Mouse (Mus musculus) lung, embryonic 14.5 days (tissue): ENCODE results near the gene Por. TPM values are rescaled to one million over a fixed set of nuclear protein-coding genes. Genes with fewer than 3 reads are reported as not detected.

Source experiments
- ATAC-seq: fragments of 200-750 bp; cut with Nextera tagmentation; 2 replicates; pipeline ENCODE4 v1.8.0; 2017; ENCODE audit warnings: mild to moderate bottlenecking, moderate TSS enrichment, moderate library complexity; ENCODE audit not compliant: insufficient read depth
- DNase-seq: peaks from one replicate; pipeline ENCODE4 v3.0.0-alpha.2; 2015
- H3K27ac ChIP-seq: fragments of 300-500 bp; sonication (generic); 2 replicates; pipeline ENCODE4 v1.5.1; 2014; ENCODE audit warnings: low read depth, mild to moderate bottlenecking, moderate library complexity
- H3K27me3 ChIP-seq: fragments of 300-500 bp; sonication (generic); 2 replicates; pipeline ENCODE4 v1.6.1; 2014; ENCODE audit warnings: low read length, control low read depth; ENCODE audit not compliant: insufficient read depth
- H3K36me3 ChIP-seq: fragments of 300-500 bp; sonication (generic); 2 replicates; pipeline ENCODE4 v1.6.1; 2014; ENCODE audit warnings: control low read depth; ENCODE audit not compliant: insufficient read depth
- H3K4me1 ChIP-seq: fragments of 300-500 bp; sonication (generic); 2 replicates; pipeline ENCODE4 v1.6.1; 2014; ENCODE audit warnings: antibody characterized with exemption, control low read depth; ENCODE audit not compliant: insufficient read depth
- H3K4me2 ChIP-seq: fragments of 300-500 bp; sonication (generic); 2 replicates; pipeline ENCODE4 v1.6.1; 2014; ENCODE audit warnings: mild to moderate bottlenecking
- H3K4me3 ChIP-seq: fragments of 300-500 bp; sonication (generic); 2 replicates; pipeline ENCODE4 v1.5.1; 2014; ENCODE audit warnings: low read depth, low read length
- H3K9ac ChIP-seq: fragments of 300-500 bp; sonication (generic); 2 replicates; pipeline ENCODE4 v1.6.1; 2014
- H3K9me3 ChIP-seq: fragments of 300-500 bp; sonication (generic); 2 replicates; pipeline ENCODE4 v1.6.1; 2016; ENCODE audit warnings: low read depth, low read length, control low read depth
- CTCF ChIP-seq: IDR thresholded peaks from 2 replicates; pipeline ENCODE4 v1.5.1; 2016; ENCODE audit warnings: antibody characterized with exemption, low read depth
- WGBS: fragments of 180-500 bp; shearing (Covaris S2); extraction: QIAGEN DNeasy Blood & Tissue Kit; methylation state at CpG from one replicate; pipeline ENCODE4 v1.1.7; 2014; 5-methylcytosine and 5-hydroxymethylcytosine counted together
- polyA plus RNA-seq: library from polyadenylated mRNA; unstranded; fragments of >200 nt; fragmentation: Nextera tagmentation; extraction: Ambion mirVana; gene quantifications from 2 replicates; pipeline ENCODE4 v1.2.1, GENCODE M21; 2014

Gene Por
- polyA plus RNA-seq, 1 experiment from 2014 or later, result 52.7 TPM

DNA sequence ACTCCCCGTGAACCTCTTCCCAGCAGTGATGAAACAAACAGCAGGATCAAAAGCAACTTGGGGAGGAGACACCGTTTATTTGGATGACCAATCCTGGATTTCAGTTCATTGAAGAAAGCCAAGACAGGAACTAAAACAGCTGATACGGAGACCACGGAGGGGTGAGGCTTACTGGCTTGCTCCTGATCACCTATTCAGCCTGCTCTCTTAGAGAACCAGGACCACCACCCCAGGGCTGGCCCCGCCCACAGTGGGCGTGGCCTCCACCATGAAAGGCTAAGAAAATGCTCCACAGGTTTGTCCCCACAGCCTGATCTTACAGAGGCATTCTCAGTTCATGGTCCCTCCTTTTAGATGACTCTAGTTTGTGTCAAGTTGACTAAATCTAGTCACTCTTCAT, 68.4 kb downstream of the Por start:
- no peak overlapping the region for H3K4me3 ChIP-seq
- 13% methylated on average over 6 of the region's 6 CpGs for WGBS
- H3K4me1 ChIP-seq, result no peaks in the 10 kb centered on the region
- H3K36me3 ChIP-seq, result peaks cover 55% of the 10 kb centered on the region
- H3K27me3 ChIP-seq, result no peaks in the 10 kb centered on the region
- H3K4me2 ChIP-seq, result no peak overlapping the region
- TF ChIP-seq CTCF, result no peak
- DNase-seq (peak; percentile 24), ATAC-seq (no peak)
- no peaks in the 10 kb centered on the region for H3K9me3 ChIP-seq
- no peak overlapping the region for H3K27ac ChIP-seq
- H3K9ac ChIP-seq, result no peak overlapping the region

DNA sequence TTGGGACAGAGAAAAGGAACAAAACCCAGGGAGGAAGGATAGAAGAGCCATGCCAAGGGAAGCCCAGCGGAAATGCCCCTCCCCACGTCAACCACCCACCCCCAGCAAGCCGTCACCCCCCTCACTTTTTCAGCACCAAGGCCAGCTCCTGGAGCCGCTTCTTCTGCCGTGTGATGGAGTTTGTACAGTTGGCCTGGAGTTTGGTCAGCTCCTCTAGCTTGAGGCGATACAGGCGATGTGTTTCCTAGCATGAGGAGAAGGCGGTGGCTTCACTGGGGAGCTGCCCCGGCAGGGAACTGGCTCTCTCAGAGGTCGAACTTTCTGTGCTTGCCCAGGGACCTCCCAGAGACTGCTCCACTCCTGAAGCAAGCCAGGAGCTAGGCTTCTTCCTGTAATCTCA, 72.3 kb downstream of the Por start:
- ATAC-seq (no peak), DNase-seq (peak; percentile 56)
- Histone ChIP-seq H3K9ac (no peak overlapping the region), H3K27ac (no peak overlapping the region), H3K36me3 (peaks cover 18% of the 10 kb centered on the region; the same call in 1 of the 2 replicates), H3K4me2 (no peak overlapping the region), H3K9me3 (no peaks in the 10 kb centered on the region), H3K4me3 (no peak overlapping the region), H3K27me3 (no peaks in the 10 kb centered on the region), H3K4me1 (no peaks in the 10 kb centered on the region)
- 53% methylated on average over 10 of the region's 10 CpGs for WGBS
- no peak for TF ChIP-seq CTCF

DNA sequence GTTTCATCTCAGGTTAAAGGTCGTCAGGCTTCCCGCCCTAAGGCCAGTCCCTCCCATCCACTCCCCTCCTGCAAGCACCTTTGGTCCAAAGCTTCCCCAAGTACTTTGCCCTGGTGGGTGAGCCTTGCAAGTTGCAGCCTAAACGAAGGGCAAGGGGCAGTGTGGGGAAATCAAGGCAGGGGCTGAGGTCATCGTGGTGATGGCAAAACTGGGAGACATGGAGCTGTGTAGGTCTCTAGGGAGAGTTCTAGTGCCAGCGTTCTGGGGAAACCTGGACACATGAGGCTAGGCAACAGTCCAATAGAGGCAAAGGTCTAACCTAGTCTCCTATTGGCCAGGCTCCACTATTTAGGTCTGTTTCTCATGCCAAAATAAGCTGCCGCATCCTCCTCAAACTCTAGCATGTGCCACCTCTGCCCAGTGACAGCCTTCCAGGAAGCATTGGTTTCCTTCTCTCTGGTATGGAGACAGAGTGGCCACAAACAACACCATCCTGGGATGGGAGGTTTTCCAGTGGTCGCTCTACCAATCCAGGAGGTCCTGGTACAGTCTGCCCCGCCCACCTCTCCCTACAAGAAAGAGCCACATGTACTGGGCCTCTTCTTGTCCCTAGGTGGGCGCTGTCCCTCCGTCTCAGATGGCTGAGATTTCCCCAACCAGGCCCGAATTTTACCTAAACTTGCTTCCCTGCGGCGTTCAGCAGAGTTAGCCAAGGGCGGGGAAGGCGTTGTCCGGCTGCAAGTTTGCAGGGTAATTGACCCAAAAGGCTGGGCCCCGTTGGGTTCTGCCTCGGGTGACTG, 73.3 kb downstream of the Por start:
- H3K4me2 ChIP-seq, result peak overlapping the region; percentile 93
- DNase-seq, result peak; percentile 67
- peak; percentile 55 for ATAC-seq
- H3K9ac ChIP-seq, result peak overlapping the region; percentile 75
- peaks cover 9% of the 10 kb centered on the region; the same call in 1 of the 2 replicates for H3K36me3 ChIP-seq
- WGBS, result 20% methylated on average over 18 of the region's 18 CpGs
- TF ChIP-seq CTCF, result no peak
- H3K27ac ChIP-seq, result no peak overlapping the region
- H3K27me3 ChIP-seq, result no peaks in the 10 kb centered on the region
- H3K9me3 ChIP-seq, result no peaks in the 10 kb centered on the region
- H3K4me1 ChIP-seq, result no peaks in the 10 kb centered on the region
- H3K4me3 ChIP-seq, result peak overlapping the region; percentile 81

DNA sequence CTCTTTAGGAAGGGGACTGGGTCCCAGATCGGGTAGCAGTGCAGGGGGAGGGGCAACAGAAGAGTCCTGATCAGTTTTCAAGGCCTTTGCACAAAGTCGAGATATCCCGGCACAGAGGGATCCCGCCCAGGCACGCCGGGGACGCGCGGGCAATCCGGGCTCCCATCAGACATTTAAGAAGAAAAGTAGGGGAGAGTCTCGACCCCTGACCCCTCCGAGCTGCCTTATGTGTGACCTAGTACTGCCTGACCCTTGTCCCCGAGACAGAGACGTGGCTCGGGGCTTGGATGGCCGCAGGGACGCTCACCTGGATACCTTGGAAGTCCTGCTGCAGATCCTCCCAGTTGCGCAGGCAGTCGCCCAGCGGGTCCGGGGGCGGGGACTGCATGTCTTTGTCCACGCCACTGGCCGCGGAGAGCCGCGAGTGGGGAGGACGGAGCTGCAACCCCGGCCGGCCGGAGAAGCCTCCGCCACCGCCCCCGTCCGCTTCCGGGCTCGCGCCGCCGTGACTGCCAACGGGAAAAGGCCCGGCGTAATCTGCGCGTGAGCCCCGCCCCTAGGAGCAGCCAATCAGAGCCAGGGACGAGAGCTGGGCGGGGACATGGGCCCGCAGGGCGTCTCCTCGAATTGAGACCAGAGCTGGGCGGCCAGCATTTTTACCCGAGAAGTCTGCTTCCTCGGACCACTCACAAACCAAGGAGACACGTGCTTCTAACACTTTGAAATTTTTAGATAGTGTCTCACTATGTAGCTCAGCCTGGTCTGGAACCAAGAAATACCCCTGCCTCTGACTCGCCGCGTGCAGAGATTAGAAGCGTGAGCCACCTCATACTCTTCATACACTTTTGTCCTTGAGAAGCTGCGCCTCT, 74.1 kb downstream of the Por start, which contains the start of gene Tmem120a:
Tmem120a (minus strand) TSS at position 708 of the 869 bp plus-strand sequence.
- ATAC-seq (peak; percentile 97), DNase-seq (peak; percentile 98)
- TF ChIP-seq CTCF, result no peak
- H3K9me3 ChIP-seq, result no peaks in the 10 kb centered on the region
- no peaks in the 10 kb centered on the region for H3K4me1 ChIP-seq
- no peaks in the 10 kb centered on the region for H3K27me3 ChIP-seq
- peaks cover 9% of the 10 kb centered on the region; the same call in 1 of the 2 replicates for H3K36me3 ChIP-seq
- under 1% methylated on average over 60 of the region's 60 CpGs for WGBS
- H3K9ac ChIP-seq, result peak within 1 kb of the TSS; percentile 75
- H3K4me3 ChIP-seq, result peak within 1 kb of the TSS; percentile 81
- peak within 1 kb of the TSS; percentile 36; the same call in 1 of the 2 replicates for H3K27ac ChIP-seq
- H3K4me2 ChIP-seq, result peak within 1 kb of the TSS; percentile 93

DNA sequence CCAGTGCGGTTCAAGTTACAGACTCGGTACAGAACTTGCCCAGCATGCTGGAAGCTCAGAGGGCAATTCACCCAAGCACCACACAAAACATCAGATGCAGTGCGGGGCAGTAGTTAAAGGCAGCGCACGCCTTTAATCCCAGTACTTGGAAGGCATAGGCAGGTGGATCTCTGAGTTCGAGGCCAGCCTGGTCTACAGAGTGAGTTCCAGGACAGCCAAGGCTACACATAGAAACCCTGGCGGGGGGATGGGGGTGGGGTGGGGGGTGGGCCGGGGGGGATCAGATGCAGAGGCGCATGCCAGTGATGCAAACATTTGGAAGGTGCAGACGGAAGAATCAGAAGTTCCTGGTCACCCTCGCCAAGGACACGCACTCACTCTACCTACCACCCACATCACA, 74.9 kb downstream of the Por start:
- Histone ChIP-seq H3K27ac (peak overlapping the region; percentile 19; the same call in 1 of the 2 replicates), H3K27me3 (no peaks in the 10 kb centered on the region), H3K4me3 (peak overlapping the region; percentile 81), H3K36me3 (peaks cover 9% of the 10 kb centered on the region; the same call in 1 of the 2 replicates), H3K4me2 (peak overlapping the region; percentile 93), H3K9ac (peak overlapping the region; percentile 53), H3K9me3 (no peaks in the 10 kb centered on the region), H3K4me1 (no peaks in the 10 kb centered on the region)
- no peak for TF ChIP-seq CTCF
- WGBS, result 13% methylated on average over 12 of the region's 12 CpGs
- ATAC-seq, result no peak
- DNase-seq, result no peak

DNA sequence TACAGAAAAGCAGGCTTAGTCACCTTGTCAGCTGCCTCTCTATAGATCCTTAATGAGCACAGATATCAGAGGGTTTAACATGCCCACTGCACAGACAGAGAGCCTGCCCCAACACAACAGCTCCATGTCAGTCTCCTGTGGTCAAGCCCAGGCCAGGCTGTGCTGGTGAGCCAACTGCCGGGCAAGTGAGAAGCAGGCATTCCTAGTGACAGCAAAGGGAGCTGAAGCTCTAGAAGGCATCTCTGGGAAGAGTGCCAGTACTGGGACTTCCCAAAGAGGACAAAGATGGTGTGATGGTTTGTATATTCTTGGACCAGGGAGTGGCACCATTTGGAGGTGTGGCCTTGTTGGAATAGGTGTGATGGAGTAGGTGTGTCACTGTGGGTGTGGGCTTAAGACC, 81.2 kb downstream of the Por start:
- no peaks in the 10 kb centered on the region for H3K4me1 ChIP-seq
- TF ChIP-seq CTCF, result no peak

DNA sequence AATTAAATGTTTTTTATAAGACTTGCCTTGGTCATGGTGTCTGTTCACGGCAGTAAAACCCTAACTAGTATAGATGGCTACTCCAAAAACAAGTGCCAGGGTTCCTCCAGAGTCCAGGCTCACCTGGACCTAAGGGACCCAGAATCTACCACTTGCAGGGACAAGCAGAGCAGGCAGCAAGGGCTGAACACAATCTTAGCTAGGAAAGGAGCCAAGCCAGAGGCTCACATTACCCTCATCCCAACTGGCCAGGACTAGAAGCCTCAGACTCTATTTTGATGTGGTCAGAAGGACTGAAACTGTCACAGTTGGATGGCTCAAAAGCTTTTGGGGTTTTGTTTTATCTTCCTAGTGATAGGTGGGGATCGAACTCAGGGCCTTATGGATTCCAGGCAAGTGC, 81.8 kb downstream of the Por start:
- H3K9ac ChIP-seq, result no peak overlapping the region
- no peaks in the 10 kb centered on the region for H3K9me3 ChIP-seq
- H3K4me1 ChIP-seq, result no peaks in the 10 kb centered on the region
- ATAC-seq (no peak), DNase-seq (no peak)
- WGBS, result 79% methylated on average over 2 of the region's 2 CpGs
- no peak overlapping the region for H3K4me3 ChIP-seq
- H3K36me3 ChIP-seq, result no peaks in the 10 kb centered on the region
- no peak overlapping the region for H3K4me2 ChIP-seq
- no peak for TF ChIP-seq CTCF
- H3K27ac ChIP-seq, result no peak overlapping the region
- no peaks in the 10 kb centered on the region for H3K27me3 ChIP-seq

More for the DNA sequence above, 81.2 kb downstream of the Por start:
- no peak overlapping the region for H3K9ac ChIP-seq
- DNase-seq, result no peak
- no peak for ATAC-seq
- no peaks in the 10 kb centered on the region for H3K9me3 ChIP-seq
- no peak overlapping the region for H3K27ac ChIP-seq
- H3K4me3 ChIP-seq, result no peak overlapping the region
- 54% methylated on average over 1 of the region's 1 CpGs for WGBS
- no peaks in the 10 kb centered on the region for H3K36me3 ChIP-seq
- no peak overlapping the region for H3K4me2 ChIP-seq
- no peaks in the 10 kb centered on the region for H3K27me3 ChIP-seq
